Mouse (Mus musculus): ENCODE data around the gene Btbd3.

DNA sequence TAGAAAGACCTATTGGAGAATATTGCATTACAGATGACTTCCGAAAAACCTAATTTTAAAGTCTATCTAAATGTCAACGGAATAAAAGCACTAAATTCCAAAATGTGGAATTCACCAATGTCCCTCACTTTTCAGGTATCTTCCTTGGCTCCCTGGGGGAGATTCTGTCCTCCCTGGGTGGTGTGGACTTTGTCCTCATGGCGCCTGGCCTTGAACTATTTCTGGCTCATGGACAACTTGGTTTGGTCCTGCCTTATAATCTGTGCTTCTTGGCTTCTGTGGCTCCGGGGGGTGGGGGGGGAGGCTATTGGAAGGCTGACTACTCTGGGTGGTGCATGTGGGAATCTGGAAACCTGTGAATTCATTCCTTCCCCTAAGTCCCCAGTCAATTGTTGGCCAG is 109.0 kb downstream of the Btbd3 start:
- TF ChIP-seq CTCF (conservative IDR thresholded peaks at IDR 0.05; ENCODE audit: insufficient read depth, insufficient read length, low read depth, low read length), result no peak
- TF ChIP-seq POLR2A (IDR thresholded peaks at IDR 0.05; ENCODE audit: low read depth, low read length), result no peak
